Mouse (Mus musculus) brown adipose tissue, adult 24 weeks (tissue): Measurements from ENCODE around the gene Schip1. TPM values are rescaled to one million over a fixed set of nuclear protein-coding genes. Genes with fewer than 3 reads are reported as not detected.

Experiments
- H3K27ac ChIP-seq: fragments of 200-500 bp; replicated peaks from 2 replicates; pipeline ENCODE4 v1.5.1; 2012; ENCODE audit warnings: low read depth, mild to moderate bottlenecking, low read length
- H3K4me1 ChIP-seq: fragments of 200-500 bp; 2 replicates; pipeline ENCODE4 v1.6.1; 2012; ENCODE audit warnings: low read length, mixed read lengths; ENCODE audit not compliant: control insufficient read depth, insufficient read depth, insufficient read length
- H3K4me3 ChIP-seq: fragments of 200-500 bp; 2 replicates; pipeline ENCODE4 v1.5.1; 2012; ENCODE audit warnings: low read depth, mild to moderate bottlenecking, low read length, moderate library complexity; ENCODE audit not compliant: insufficient read depth
- polyA plus RNA-seq: library from polyadenylated mRNA; stranded (reverse); fragments of >200 nt; gene quantifications from 2 replicates; pipeline ENCODE4 v1.2.4, GENCODE M21; 2012; ENCODE audit not compliant: missing spikeins, insufficient read depth, insufficient read length

Gene Schip1
- polyA plus RNA-seq, 1 experiment, result 6.5 TPM

DNA sequence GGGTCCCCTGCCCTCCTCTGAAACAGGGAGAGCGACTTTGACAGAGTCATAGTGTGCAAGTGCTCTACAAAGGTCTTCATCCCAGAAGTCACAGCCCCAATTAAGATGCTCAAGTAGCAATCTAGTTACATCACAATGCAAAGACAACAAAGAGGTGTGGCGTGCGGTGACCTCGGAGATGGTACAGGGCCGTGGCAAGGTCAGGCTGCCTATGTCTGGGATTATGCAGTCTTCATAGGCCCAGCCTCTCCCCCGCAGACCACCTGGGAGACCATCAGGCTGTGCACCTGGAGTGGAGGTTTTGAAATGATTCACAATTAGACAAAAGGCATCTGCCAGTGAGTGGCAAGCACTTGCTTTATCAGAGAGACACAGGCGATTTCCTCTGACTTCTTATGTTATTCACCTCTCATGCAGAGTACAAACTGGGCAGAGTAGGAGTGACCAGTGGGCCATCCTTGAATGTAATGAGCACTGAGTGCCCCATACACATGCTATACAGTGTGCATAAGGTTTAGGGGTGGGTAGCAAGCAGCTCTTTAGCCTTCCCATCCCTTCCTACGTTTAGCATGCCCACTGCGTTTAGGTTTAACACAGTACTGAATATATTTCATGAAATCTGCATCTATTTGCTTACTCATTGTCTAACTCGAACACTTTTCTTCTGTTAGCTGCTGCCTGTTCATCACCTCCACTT is 500.5 kb downstream of the Schip1 start:
- Histone ChIP-seq H3K4me1 (peaks cover under 1% of the 10 kb centered on the region; the same call in 1 of the 2 replicates), H3K4me3 (no peak overlapping the region), H3K27ac (no peak overlapping the region)

DNA sequence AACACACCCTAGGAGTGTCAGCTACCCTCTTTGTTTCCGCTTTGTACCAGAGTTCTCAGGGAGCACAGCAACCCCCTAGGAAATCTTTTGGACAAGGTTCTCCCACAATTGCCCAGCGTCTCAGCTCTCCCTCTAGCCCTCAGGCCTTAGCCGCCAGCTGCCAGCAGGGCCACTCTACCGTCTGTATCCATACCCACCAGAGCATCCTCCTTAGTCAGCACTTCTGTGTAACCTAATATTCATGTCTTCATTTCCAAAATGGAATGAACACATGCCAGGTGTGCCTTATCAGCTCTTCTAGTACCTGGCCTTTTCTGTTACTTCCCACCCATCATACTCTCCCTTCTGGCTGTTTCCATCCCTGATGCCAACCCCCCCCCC is 501.1 kb downstream of the Schip1 start:
- H3K27ac ChIP-seq, result no peak overlapping the region
- H3K4me1 ChIP-seq, result no peaks in the 10 kb centered on the region; the same call in 1 of the 2 replicates
- no peak overlapping the region for H3K4me3 ChIP-seq

DNA sequence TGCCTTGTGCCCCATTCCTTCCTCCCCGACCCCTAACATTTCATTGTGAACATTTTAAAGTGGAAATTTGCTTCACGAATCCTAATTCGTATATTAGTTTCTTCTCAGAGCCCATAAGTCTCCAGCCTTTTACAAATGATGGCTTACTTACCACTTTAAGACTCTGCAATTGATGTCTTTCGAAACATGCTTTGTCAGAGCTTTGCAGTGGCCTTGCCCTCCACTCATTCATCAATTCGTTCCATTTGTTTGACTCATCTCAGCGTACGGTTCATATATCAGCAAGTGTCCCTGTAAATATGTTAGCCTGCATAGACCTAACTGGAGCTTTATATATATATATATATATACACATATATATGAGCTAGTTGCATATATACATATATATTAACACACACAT is 503.0 kb downstream of the Schip1 start:
- H3K4me3 ChIP-seq, result no peak overlapping the region
- peaks cover 2% of the 10 kb centered on the region; the same call in 1 of the 2 replicates for H3K4me1 ChIP-seq
- H3K27ac ChIP-seq, result no peak overlapping the region

DNA sequence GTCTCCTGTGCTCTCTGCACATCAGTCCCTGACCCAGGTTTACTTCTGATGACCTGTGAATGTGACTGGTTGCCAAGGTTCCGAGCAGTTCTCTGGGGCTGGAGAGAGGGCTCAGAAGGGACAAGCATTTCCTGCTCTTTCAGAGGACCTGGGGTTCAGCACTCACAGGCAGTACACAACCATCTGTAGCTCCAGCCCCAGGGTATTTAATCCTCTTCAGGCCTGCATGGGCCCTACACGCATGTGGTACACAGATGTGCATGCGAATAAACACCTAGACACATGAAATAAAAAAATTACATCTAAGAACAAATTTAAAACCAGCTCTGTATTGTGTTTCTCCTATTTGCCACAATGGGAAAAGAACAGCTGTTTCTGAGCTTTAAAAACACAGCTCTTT is 503.5 kb downstream of the Schip1 start:
- Histone ChIP-seq H3K4me1 (peaks cover 2% of the 10 kb centered on the region; the same call in 1 of the 2 replicates), H3K4me3 (no peak overlapping the region), H3K27ac (no peak overlapping the region)

DNA sequence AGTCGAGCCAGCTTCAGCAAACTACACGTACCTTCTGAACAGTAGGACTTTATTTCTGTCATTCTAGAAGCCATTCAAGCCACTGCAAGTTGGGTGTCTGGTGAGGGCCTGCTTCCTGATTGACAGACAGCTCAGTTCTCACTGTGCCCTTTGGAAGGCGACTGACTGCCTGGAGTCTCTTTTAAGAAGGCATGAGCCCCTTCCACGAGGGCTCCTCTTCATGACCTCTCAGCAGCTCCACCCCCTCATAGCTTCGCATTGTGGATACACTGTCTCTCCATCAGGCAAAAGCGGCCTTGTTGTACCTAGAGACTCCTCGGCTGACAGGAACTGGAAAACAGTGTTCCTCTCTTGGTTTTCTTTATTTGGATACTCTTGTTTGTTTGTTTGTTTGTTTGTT is 504.1 kb downstream of the Schip1 start:
- H3K27ac ChIP-seq, result no peak overlapping the region
- H3K4me1 ChIP-seq, result peaks cover 2% of the 10 kb centered on the region; the same call in 1 of the 2 replicates
- H3K4me3 ChIP-seq, result no peak overlapping the region

DNA sequence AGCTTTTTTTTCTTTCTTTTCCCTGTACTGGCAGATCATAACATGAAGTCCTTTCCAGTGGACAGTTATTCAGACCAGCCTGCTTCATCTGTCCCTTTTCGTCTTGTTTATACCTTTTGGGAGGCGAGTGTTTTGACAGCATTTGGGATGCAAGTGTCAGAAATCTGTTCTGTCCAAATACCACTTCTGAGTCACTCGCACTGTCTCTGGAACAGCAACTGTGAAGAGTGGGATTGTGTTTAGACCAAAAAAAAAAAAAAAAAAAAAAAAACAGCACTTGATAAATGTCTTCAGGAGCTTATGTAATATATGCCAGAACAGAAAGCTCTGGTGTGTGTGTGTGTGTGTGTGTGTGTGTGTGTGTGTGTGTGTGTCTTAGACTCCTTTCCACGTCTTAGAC is 505.7 kb downstream of the Schip1 start:
- Histone ChIP-seq H3K4me1 (peaks cover 2% of the 10 kb centered on the region; the same call in 1 of the 2 replicates), H3K27ac (no peak overlapping the region), H3K4me3 (no peak overlapping the region)

DNA sequence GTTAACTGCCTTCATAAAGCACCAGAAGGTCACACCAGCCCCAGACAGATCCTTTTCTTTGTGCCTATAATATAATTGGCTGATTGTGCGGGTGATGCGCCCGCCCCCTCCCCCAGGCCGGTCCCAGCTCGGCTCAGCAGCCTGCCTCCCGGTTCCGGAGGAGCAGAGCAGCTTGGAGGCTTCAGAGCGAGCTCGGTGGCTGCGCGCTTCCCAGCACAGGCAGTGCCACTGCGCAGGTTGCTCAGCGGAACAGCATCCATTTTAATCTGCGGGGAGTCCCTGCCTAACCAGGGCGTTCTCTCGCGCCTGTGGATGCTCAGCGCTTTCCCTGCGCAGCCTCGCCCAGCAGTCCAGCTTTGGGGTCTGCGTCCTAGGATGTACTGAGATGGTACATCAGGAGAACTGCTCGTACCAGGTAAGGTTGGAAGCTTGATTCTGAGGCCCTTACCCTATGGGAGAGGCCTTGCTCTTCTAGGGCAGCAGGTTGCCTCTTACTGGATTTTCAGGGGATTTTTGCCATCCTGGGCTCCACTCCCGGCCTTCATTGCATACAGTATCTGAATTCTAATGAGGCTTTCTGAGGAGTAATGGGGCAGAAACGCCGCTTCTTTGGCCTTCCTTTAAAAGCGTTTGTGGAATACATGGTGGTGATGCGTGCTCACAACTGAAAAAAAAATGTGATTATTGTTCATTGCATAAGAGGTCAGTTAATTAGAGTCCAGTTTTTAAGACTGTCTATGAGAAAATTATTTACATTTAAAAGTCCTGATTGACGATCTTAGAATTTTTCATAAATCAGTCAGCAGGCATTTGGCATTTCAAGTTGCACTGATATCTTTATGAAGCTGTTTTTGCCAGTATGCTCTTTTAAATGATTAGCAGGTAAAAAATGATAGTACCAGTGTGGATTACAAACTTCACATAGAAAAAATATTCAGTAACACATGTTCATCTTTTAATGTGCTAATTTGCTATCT is 507.9 kb downstream of the Schip1 start:
- Histone ChIP-seq H3K27ac (no peak overlapping the region), H3K4me1 (peaks cover 8% of the 10 kb centered on the region), H3K4me3 (peak overlapping the region; percentile 30)

DNA sequence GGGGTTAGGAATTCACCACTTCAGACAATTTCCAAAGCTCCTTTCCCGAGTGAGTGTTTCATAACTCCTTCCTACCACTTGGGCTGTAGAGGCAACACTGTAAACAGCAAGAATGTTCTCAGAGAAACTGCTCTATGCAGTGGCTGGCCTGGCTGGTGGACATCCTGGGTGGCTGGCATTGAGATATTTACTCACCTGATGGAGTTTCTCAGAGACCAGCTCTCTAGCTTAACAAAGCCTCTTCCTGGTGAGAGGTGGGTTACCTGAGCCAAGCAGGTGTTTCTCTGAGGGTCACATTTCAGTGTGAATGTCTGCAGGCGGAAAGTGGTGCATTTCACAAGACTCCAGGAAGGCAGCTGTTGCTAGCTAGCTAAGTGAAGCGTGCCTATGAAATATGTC is 508.6 kb downstream of the Schip1 start:
- Histone ChIP-seq H3K27ac (0 out of 2 replicates have a peak overlapping the region, but pooled peaks have one; percentile 34), H3K4me1 (peaks cover 8% of the 10 kb centered on the region), H3K4me3 (no peak overlapping the region)

DNA sequence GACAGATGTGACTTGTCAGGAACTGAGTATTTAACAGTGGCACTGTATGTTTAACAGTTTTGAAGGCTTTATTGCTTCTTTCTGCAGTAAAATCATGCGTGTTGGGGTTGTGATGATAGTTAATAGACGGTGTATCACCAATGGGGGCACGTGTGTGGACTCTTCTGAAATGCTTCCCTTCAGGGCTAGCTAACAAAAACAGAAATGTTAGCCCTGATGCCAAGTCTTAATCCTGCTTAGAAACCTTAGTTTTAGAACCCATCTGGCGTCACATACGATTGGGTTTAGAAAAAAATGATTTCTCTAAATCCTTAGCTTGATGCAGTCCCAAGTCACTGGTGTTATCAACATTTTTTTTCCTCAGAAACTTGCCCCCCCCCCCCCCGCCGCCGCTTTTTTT is 509.5 kb downstream of the Schip1 start:
- Histone ChIP-seq H3K4me1 (peaks cover 8% of the 10 kb centered on the region), H3K27ac (no peak overlapping the region), H3K4me3 (no peak overlapping the region)

DNA sequence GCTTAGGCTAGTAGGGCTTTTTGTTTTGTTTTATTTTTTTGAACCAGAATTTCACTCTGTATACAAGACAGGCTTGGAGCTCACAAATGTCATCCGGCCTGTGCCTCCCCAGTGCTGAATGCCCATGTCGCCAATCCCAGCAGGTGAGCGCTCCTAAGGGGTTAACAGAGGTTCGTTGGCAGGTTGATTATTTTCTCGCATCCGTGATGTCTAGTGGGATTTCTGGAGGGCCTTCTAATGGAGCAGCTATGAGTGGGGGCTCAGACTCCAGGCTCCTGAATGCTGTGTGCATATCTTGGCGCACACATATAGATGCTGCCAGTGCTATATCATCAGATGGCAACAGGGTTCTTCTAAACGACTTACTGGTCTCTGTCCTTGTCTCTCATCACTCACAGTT is 510.0 kb downstream of the Schip1 start:
- H3K4me3 ChIP-seq, result no peak overlapping the region
- no peak overlapping the region for H3K27ac ChIP-seq
- H3K4me1 ChIP-seq, result peaks cover 8% of the 10 kb centered on the region

DNA sequence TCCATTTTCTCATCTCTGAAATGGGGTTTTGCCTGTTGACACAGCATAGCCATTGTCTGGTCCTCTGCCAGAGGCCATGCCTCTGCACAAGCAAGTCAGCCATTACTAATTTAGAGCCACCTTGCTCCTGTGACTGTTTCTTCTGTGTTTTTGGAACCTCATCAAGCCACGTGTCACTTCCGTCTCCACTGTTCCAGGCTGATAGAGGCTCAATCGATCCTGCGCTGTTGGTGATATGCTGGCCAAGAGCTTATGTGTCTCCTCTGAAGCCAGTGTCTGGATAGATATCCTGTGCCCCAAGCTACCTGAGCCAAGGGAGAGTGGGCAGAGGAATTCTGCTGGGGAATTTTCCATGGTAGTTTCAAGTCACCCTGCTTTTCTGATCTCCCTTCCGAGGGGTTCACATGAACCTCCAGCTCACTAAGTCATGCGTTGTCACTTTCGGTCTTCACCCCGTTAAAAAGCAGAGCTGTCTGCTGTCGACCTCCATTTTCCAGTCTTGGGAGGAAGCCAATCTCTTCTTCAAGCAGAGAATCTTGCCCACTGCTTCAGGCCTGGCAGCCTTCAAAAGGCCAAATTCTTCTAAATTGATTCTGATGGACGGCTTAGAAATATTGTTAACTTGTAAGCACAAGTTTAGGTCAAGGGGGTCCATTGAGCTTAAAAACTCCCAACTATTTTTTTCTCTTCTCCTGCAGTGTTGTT is 511.2 kb downstream of the Schip1 start:
- H3K27ac ChIP-seq, result no peak overlapping the region
- peaks cover 8% of the 10 kb centered on the region for H3K4me1 ChIP-seq
- no peak overlapping the region for H3K4me3 ChIP-seq

DNA sequence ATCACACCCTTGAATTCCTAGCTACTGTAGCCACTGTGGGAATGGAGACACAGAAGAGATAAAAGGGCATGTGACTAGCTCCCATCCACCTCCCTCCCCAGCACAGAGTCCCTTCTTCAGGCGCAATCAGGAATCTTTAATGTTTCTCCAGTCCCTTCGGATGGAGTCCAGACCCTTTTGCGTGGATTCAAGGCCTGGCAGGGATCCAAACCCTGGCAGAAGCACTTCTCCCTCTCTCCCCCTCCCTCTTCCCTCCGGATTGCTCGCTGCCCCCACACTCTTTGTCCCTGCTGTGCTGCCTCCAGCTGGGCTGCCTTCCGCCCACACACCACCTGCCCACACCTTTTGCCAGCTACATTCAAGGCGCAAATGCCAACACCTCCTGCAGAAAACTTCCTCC is 511.8 kb downstream of the Schip1 start:
- Histone ChIP-seq H3K27ac (no peak overlapping the region), H3K4me3 (no peak overlapping the region), H3K4me1 (peaks cover 8% of the 10 kb centered on the region)

DNA sequence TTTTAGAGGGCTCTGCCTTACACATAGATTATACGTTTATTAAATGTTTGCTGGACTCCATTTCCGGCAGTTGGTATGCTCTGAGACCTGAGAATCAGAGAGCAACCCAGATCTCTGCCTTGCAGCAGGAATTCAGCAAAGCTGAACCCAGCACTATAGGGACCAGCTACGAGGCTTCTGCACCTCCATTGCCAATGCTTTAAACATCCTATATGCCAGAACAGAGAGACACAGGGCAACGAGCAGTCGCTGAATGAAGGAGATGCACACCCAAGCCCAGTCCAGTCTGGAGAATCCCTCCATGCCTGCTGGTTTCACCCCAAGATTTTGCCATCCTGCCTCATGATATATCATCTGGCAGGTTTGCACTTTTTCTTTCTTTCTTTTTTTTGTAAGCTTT is 512.3 kb downstream of the Schip1 start:
- H3K4me1 ChIP-seq, result peaks cover 8% of the 10 kb centered on the region
- no peak overlapping the region for H3K4me3 ChIP-seq
- no peak overlapping the region for H3K27ac ChIP-seq

DNA sequence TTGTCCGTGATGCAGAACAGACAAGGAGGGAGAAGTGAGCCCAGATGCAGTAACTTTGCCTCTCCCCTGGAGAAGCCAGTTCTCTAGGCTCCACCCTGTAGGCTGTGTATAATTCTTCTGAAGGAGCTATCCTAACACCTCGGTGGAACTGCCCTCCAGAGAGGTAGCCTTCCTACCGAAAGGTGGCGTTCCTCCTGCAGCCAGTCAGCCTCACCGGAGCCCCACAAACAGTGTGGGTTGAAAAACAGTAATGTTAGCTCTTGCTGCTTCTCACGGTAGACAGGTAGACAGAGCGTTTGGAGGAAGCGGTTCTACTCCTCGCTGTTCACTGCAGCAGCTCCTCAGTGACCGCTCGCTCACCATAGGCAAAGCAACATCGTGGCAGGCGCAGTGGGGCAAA is 517.0 kb downstream of the Schip1 start:
- Histone ChIP-seq H3K4me1 (peaks cover 14% of the 10 kb centered on the region), H3K27ac (no peak overlapping the region), H3K4me3 (no peak overlapping the region)

DNA sequence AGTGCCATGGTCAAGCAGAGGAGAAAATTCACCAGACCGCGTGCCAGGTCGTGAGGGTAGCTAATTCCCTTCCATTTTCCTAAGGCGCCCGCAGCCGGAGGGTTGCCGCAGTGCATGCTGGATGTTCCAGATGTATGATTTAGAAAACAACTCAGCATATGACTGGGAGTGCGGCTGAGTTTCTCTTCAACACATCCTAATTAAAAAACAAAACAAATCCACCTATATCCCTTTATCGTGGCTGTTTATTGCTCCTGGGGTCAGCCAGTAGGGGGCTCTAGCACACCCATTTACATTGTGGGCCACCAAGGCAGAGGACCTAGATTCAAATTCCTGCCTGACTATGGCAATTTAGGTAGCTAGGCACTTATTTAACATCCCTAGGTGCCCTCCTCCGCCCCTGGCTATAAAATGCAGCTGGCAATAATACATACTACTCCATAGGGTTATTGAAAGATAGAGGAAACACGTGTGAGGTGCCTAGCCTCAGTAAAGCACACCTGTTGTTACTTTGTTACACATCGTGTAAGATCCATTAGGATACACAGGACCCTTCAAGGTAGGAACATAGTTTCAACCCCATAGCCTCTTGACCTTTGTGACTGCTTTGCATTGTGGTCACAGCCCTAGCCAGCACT is 517.6 kb downstream of the Schip1 start:
- peak overlapping the region; percentile 89 for H3K27ac ChIP-seq
- H3K4me1 ChIP-seq, result peaks cover 20% of the 10 kb centered on the region
- no peak overlapping the region for H3K4me3 ChIP-seq
